Mouse (Mus musculus): ENCODE measurements at regions not wholly inside any gene's neighbourhood (a gene's known extent, or its start where the extent isn't known, plus 50 kb on each side); places are given as distances from the start of the nearest gene placed in this dataset.

- no peak for DNase-seq
Observed at GRCm38 (mm10) chr17:75714578-75714977, 162.8 kb upstream of the Fam98a start.

- DNase-seq: no peak
Observed at GRCm38 (mm10) chr17:75714059-75714458, 162.3 kb upstream of the Fam98a start.

- no peak for DNase-seq
Observed at GRCm38 (mm10) chr17:75707687-75708086, 155.9 kb upstream of the Fam98a start.

DNA sequence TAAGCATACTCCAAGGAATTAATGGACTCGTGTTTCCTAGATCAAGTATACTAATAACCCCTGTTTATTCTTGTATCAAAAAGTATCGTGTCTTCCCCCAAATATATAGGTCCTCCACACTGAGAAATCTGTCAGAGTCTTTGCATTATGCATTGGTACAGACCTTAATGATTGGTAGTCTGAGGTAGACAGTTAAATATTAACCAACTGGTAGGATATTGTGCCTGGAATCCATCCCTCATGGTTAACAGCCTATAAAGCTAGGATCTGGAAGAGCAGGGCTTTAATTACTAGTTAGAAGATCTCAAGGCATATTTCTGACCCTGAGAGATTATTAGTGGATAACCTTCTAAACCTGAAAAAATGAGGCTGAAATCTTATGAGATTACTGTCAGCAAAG is 153.6 kb upstream of the Fam98a start:
- no peak for DNase-seq

- DNase-seq: no peak
Observed at GRCm38 (mm10) chr17:75703865-75704264, 152.1 kb upstream of the Fam98a start.

GRCm38 (mm10) chr17:75696729-75697103 is 145.0 kb upstream of the Fam98a start:
- no peak for DNase-seq

- no peak for DNase-seq
Observed at GRCm38 (mm10) chr17:75696103-75696728, 144.5 kb upstream of the Fam98a start.

- no peak for DNase-seq
Observed at GRCm38 (mm10) chr17:75685927-75686326, 134.2 kb upstream of the Fam98a start.

GRCm38 (mm10) chr17:75646982-75647381 is 95.2 kb upstream of the Fam98a start:
- DNase-seq: no peak

GRCm38 (mm10) chr17:75644698-75645097 is 93.0 kb upstream of the Fam98a start:
- no peak for DNase-seq

DNA sequence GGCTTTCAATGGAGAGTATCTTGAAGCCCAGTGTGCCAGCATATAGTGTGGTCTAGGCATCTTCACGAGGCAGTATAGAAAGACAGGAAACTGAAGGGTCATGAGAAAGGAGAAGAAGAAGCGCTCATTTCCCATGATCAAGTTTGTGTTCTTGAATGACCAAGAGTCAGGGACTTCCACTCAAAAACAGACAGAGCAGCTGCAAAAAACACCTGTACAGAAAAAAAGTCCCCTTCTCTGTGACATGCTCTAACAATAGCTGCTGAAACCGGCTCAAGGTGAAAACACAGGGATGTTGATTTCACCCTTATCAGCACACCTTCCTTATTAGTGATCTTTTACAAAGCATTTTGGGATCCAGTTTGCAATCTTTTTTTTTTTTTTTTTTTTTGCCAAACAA is 90.6 kb upstream of the Fam98a start:
- no peak for DNase-seq

- DNase-seq: no peak
Observed at GRCm38 (mm10) chr17:75641010-75641498, 89.3 kb upstream of the Fam98a start.

DNA sequence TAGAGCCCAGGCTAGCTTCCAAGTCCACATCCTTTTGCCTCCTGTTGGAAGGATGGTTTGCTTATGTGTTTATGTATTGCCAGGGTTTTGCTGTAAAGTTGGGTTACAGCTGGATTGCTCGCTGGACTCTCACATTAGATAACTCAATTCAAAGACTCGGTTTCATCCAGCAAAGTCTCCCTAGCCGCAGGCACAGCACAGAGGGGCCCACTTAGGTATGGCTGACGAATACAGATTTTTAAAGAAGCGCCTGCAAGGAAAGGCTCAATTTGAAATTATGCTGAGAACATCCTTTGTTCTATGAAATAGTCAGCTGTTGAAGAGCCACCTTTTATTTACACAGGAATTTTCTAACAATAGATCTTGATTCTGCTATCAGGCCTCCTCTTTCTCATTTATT is 88.8 kb upstream of the Fam98a start:
- no peak for DNase-seq

DNA sequence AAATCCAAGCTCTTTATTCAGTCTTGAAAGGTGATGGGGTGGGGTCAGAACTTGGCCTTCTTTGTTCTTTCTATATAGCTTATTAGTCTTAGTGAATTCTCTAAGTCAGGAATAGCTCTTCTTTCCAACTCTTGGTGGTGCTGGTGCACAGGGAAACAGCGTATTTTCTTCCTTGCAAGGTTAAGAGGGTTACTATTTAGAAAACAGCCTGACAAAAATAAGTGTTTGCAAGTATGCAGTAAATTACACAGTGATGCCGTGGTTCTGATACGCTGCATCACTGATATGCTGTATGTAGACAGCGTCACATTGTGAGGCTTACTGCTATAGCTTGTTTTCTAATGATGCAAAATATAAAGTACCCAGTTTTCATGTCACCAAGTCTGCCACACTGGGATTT is 78.1 kb upstream of the Fam98a start:
- DNase-seq: no peak

DNA sequence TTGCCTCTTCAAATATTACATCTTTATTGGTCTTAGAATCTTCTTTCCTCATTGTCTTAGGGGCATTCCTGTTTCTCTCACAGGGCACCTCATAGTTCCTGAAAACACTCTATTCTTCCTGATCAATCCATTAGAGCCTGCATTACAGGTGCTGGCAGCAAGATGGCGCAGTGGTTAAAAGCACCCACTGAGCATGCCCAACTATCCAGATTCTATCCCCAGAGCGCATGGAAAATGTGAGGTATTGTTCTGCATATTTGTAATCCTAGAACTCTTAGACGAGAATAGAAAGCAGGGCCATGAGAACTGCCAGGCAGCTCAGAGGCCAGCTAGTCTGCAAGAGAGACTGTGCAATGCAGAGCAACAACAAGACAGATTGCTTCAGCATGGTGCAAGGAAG is 67.7 kb upstream of the Fam98a start:
- DNase-seq: no peak

DNA sequence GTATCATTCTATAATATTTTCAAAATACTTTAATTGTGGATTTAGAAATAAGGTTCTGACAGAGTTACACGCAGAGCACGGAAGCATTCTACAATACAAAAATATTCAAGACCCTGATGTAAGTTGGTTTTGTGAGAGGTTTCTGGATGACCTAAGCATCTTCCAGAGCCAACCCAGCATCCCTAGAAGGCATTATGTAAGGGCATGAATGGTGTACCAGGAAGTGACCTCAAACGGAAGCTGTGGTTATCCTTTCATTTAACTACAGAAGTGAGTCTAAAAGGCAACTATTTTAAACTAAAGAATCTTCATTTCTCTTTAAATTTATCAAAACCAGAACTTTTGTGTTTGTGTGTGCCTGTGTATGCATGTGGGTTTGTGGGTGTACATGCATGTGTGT is 66.8 kb upstream of the Fam98a start:
- DNase-seq: no peak

DNA sequence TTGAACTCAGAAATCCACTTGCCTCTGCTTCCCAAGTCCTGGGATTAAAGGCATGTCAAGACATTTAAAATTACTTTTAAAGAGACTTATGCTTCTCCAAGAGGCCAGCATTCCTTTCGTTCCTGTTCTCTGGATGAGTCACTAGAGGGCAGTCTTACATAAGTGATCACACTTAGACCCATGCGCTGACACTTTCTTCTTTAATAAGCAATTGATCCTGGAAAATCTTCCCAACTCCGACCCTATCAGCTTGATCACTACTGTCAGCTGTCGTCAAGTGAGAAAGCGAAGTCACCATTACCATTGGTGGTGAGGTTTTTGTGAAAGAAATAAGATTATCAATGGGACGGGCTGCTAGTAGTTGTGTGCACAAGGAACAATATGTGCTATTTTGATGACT is 65.5 kb upstream of the Fam98a start:
- no peak for DNase-seq

GRCm38 (mm10) chr17:75615335-75615734 is 63.6 kb upstream of the Fam98a start:
- peak in 1 of 2 experiments; percentile 25 for DNase-seq

- no peak for DNase-seq
Observed at GRCm38 (mm10) chr17:75603417-75604086, 51.8 kb upstream of the Fam98a start.
